Mouse (Mus musculus): ENCODE measurements at regions not wholly inside any gene's neighbourhood (a gene's known extent, or its start where the extent isn't known, plus 50 kb on each side); places are given as distances from the start of the nearest gene placed in this dataset.

DNA sequence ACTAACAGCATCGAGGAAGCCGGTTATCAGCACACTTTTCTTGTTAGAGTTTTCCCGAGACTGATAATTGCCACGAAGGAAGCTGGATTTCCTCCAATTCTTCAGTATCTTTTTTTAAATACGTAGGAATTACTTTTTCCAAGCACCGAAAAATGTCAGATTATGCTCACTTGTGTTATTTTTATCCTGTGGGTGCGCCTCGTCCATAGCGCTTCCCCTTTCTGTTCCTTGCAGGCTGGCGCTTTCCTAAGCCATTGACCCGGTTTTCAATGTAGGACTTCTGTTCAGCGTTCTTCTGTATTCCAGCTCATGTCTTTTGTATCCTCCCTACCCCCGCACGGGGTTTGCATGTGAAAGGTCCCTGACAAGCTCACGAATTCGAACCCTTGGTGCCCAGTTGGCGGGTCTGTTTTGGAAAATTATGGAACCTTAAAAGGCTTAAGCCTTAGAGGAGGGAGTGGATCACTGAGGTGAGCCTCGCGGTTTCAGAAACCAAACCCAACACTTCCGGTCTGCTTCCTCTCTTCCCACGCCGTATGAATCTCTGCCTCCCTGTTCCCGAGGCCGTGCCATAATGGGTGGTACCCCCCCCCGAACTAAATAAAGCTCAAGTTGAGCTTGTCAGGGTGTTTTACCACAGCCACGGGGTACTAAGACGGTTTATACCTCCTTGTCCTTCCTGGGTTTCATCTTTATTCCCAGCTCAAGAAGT, 655.9 kb upstream of the Gm19410 start:
- 78% methylated on average over 27 of the region's 27 CpGs for WGBS
- H3K4me2 ChIP-seq (ENCODE audit: low read length) = no peak overlapping the region
- H3K9ac ChIP-seq (ENCODE audit: low read depth, low read length) = no peak overlapping the region
- H3K4me1 ChIP-seq (replicated peaks; ENCODE audit: insufficient read depth, low read length) = no peaks in the 10 kb centered on the region
- H3K36me3 ChIP-seq (ENCODE audit: insufficient read depth, low read length) = no peaks in the 10 kb centered on the region
- no peaks in the 10 kb centered on the region for H3K27me3 ChIP-seq (ENCODE audit: insufficient read depth, low read length)
- H3K9me3 ChIP-seq (replicated peaks; ENCODE audit: low read length) = no peaks in the 10 kb centered on the region
- DNase-seq (ENCODE audit: low spot score) = no peak
- no peak overlapping the region for H3K27ac ChIP-seq
- TF ChIP-seq CTCF (IDR thresholded peaks at IDR 0.05; ENCODE audit: low read depth) = no peak
- ATAC-seq (replicated peaks; ENCODE audit: low FRiP score, low read depth) = no peak
- H3K4me3 ChIP-seq (replicated peaks; ENCODE audit: low read depth, low read length) = no peak overlapping the region

- H3K9ac ChIP-seq (ENCODE audit: low read depth, low read length) = no peak overlapping the region
- no peak overlapping the region for H3K4me3 ChIP-seq (replicated peaks; ENCODE audit: low read depth, low read length)
- no peaks in the 10 kb centered on the region for H3K27me3 ChIP-seq (ENCODE audit: insufficient read depth, low read length)
- DNase-seq (ENCODE audit: low spot score) (no peak), ATAC-seq (replicated peaks; ENCODE audit: low FRiP score, low read depth) (no peak)
- no peaks in the 10 kb centered on the region for H3K9me3 ChIP-seq (replicated peaks; ENCODE audit: low read length)
- H3K27ac ChIP-seq = no peak overlapping the region
- H3K4me2 ChIP-seq (ENCODE audit: low read length) = no peak overlapping the region
- no peaks in the 10 kb centered on the region for H3K36me3 ChIP-seq (ENCODE audit: insufficient read depth, low read length)
- TF ChIP-seq CTCF (IDR thresholded peaks at IDR 0.05; ENCODE audit: low read depth) = no peak
- no peaks in the 10 kb centered on the region for H3K4me1 ChIP-seq (replicated peaks; ENCODE audit: insufficient read depth, low read length)
- 91% methylated on average over 8 of the region's 8 CpGs for WGBS
Observed at GRCm38 (mm10) chr8:35110286-35110685, 655.3 kb upstream of the Gm19410 start.

GRCm38 (mm10) chr8:35111130-35111529, 654.5 kb upstream of the Gm19410 start:
- DNase-seq (ENCODE audit: low spot score) = no peak
- no peak for TF ChIP-seq CTCF (IDR thresholded peaks at IDR 0.05; ENCODE audit: low read depth)
- H3K36me3 ChIP-seq (ENCODE audit: insufficient read depth, low read length) = no peaks in the 10 kb centered on the region
- H3K4me3 ChIP-seq (replicated peaks; ENCODE audit: low read depth, low read length) = no peak overlapping the region
- no peak overlapping the region for H3K9ac ChIP-seq (ENCODE audit: low read depth, low read length)
- H3K27me3 ChIP-seq (ENCODE audit: insufficient read depth, low read length) = no peaks in the 10 kb centered on the region
- H3K9me3 ChIP-seq (replicated peaks; ENCODE audit: low read length) = no peaks in the 10 kb centered on the region
- no peaks in the 10 kb centered on the region for H3K4me1 ChIP-seq (replicated peaks; ENCODE audit: insufficient read depth, low read length)
- H3K27ac ChIP-seq = no peak overlapping the region
- 65% methylated on average over 7 of the region's 7 CpGs for WGBS
- no peak overlapping the region for H3K4me2 ChIP-seq (ENCODE audit: low read length)
- ATAC-seq (replicated peaks; ENCODE audit: low FRiP score, low read depth) = no peak

DNA sequence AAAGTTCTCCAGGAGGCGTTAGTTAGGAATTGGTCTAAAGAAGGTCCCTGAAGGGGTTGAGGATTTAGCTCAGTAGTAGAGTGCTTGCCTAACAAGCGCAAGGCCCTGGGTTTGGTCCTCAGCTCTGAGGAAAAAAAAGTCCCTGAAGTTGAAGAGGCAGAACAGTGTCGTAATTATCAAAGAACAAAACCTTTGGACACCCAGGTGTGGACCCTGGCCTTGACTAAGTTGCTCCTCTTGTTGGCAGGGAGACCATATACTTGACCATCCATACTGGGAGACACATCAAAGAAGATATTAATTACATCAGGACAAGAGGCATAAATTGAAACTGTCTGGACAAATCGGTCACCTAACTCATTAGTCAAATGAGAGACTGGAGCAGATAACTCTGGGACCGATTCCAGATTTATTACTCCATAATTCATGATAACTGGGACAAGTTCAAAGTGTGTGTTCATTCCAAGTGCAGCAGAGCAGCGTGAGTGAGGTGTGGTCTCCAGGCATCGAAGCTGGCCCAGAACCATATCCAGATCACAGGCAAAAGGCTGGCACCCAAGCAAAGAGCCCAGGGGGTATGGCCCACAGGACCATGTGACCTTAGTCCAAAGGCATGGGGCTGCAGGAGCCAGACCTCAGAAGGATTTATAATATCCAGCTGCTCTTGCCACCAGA, 652.9 kb upstream of the Gm19410 start:
- no peak for TF ChIP-seq CTCF (IDR thresholded peaks at IDR 0.05; ENCODE audit: low read depth)
- H3K9ac ChIP-seq (ENCODE audit: low read depth, low read length) = no peak overlapping the region
- ATAC-seq (replicated peaks; ENCODE audit: low FRiP score, low read depth) (no peak), DNase-seq (ENCODE audit: low spot score) (no peak)
- no peak overlapping the region for H3K4me3 ChIP-seq (replicated peaks; ENCODE audit: low read depth, low read length)
- 43% methylated on average over 7 of the region's 7 CpGs for WGBS
- H3K9me3 ChIP-seq (replicated peaks; ENCODE audit: low read length) = no peaks in the 10 kb centered on the region
- H3K4me2 ChIP-seq (ENCODE audit: low read length) = no peak overlapping the region
- no peaks in the 10 kb centered on the region for H3K36me3 ChIP-seq (ENCODE audit: insufficient read depth, low read length)
- no peak overlapping the region for H3K27ac ChIP-seq
- H3K4me1 ChIP-seq (replicated peaks; ENCODE audit: insufficient read depth, low read length) = no peaks in the 10 kb centered on the region
- H3K27me3 ChIP-seq (ENCODE audit: insufficient read depth, low read length) = no peaks in the 10 kb centered on the region

- TF ChIP-seq CTCF (IDR thresholded peaks at IDR 0.05; ENCODE audit: low read depth) = no peak
- ATAC-seq (replicated peaks; ENCODE audit: low FRiP score, low read depth) (no peak), DNase-seq (ENCODE audit: low spot score) (no peak)
- no peaks in the 10 kb centered on the region for H3K36me3 ChIP-seq (ENCODE audit: insufficient read depth, low read length)
- 73% methylated on average over 10 of the region's 10 CpGs for WGBS
- H3K27ac ChIP-seq = no peak overlapping the region
- H3K4me3 ChIP-seq (replicated peaks; ENCODE audit: low read depth, low read length) = no peak overlapping the region
- no peak overlapping the region for H3K9ac ChIP-seq (ENCODE audit: low read depth, low read length)
- H3K4me1 ChIP-seq (replicated peaks; ENCODE audit: insufficient read depth, low read length) = no peaks in the 10 kb centered on the region
- no peaks in the 10 kb centered on the region for H3K9me3 ChIP-seq (replicated peaks; ENCODE audit: low read length)
- H3K4me2 ChIP-seq (ENCODE audit: low read length) = no peak overlapping the region
- no peaks in the 10 kb centered on the region for H3K27me3 ChIP-seq (ENCODE audit: insufficient read depth, low read length)
Observed at GRCm38 (mm10) chr8:35114031-35114430, 651.6 kb upstream of the Gm19410 start.

GRCm38 (mm10) chr8:35120612-35121011, 645.0 kb upstream of the Gm19410 start:
- no peak for ATAC-seq (replicated peaks; ENCODE audit: low FRiP score, low read depth)
- no peak for DNase-seq (ENCODE audit: low spot score)
- Histone ChIP-seq H3K9ac (ENCODE audit: low read depth, low read length) (no peak overlapping the region), H3K27ac (no peak overlapping the region), H3K9me3 (replicated peaks; ENCODE audit: low read length) (no peaks in the 10 kb centered on the region), H3K36me3 (ENCODE audit: insufficient read depth, low read length) (no peaks in the 10 kb centered on the region), H3K4me1 (replicated peaks; ENCODE audit: insufficient read depth, low read length) (no peaks in the 10 kb centered on the region), H3K4me3 (replicated peaks; ENCODE audit: low read depth, low read length) (no peak overlapping the region), H3K27me3 (ENCODE audit: insufficient read depth, low read length) (no peaks in the 10 kb centered on the region), H3K4me2 (ENCODE audit: low read length) (no peak overlapping the region)
- 65% methylated on average over 5 of the region's 5 CpGs for WGBS
- no peak for TF ChIP-seq CTCF (IDR thresholded peaks at IDR 0.05; ENCODE audit: low read depth)
